Comparison of ENCODE assay signal across 14 mouse cellular contexts in the genomic region with DNA sequence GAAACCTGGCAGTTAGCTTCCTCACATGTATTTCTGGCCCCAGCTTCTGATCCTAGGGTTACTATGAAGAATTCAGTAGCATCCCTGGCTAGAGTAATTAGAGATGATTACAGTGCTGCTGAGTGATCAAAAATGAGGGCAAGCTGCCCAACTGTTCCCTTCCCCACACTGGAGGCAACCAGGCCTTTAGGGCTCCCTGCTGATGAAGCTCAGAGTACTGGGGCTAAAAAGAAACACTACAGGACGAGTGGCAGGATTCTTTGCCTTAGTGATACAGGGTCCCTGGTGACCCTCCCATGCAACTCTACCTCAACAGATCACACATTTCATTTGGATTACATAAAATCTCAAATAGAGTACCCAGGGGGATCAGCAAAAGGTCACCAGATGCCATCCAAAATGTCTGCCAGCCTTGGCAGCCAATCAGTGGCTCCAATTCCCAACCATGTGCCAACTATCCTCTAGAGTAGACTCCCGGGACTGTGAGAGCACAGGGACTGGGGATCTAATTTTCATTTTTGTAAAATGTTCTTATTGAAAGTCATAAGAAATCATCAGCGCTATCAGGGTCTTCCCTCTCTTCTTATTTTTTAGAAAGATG. TPM values are rescaled to one million over a fixed set of nuclear protein-coding genes. Genes with fewer than 3 reads are reported as not detected.
A peak's percentile ranks its signal among the peaks of the same experiment; 100 is the strongest.
DNase-seq lines count a peak whose midpoint lies in the region; ATAC-seq lines count a peak whose summit lies in the region.
"Had no signal": no experiment of that assay in that cellular context is flagged by ENCODE, and none has a peak within 500 bp of the region (broad histone marks: within the 10 kb centered on the region; RNA-seq: fewer than 3 reads in every experiment).

No protein-coding gene starts in this region.

- peak; percentile 7 to 14 for DNase-seq in layer of hippocampus, postnatal 14 days (ENCODE audit: low spot score in 2 of 2)
- DNase-seq in layer of hippocampus, adult 18-20 months (ENCODE audit: low spot score in 2 of 2) = no peak
- DNase-seq in cerebellum, adult 9-10 months = peak; percentile 63
- DNase-seq in gastrocnemius, postnatal 14 days = peak; percentile 56
- DNase-seq in ovary, postnatal 36 days (ENCODE audit: low spot score) = no peak
- no peak for DNase-seq in heart, postnatal 10 days
- DNase-seq in lung, postnatal 4 days = no peak
- DNase-seq: heart, adult 11 months; layer of hippocampus, adult 9-11 months; lung, postnatal 36 days had no signal

- intact Hi-C loops in gastrocnemius, postnatal 14 days (cut with DNase I; ENCODE audit: low total_unique reads) = no loop called here
- intact Hi-C loops in heart, postnatal 10 days (cut with DNase I) = no loop called here

- ATAC-seq in cerebellum, adult (ENCODE audit: insufficient number of reproducible peaks, low FRiP score, low TSS enrichment) = peak; percentile 87
- ATAC-seq: inflammation-experienced regulatory T-cells, adult 6 months; midbrain, embryonic 15.5 days had no signal

RNA-seq across cellular contexts. Expression of a gene that starts 11.9 kb away (rescaled TPM):
- total RNA-seq in layer of hippocampus, postnatal 14 days (2021) = under 1 TPM in 1 of 2 experiments, not detected in 1; 0.23 TPM
- under 1 TPM in 1 of 2 experiments, not detected in 1; 0.23 TPM for total RNA-seq in layer of hippocampus, adult 18-20 months (2021)
- not detected for total RNA-seq in gastrocnemius, postnatal 14 days (2021)
- total RNA-seq in heart, postnatal 10 days (2021) = not detected
- total RNA-seq: CH12.LX had no signal

Comparison
In these comparisons a context has a peak if more than half of its experiments do, and no peak if none do; other contexts are left out.
1. DNase-seq: peak in layer of hippocampus, postnatal 14 days (2 of 2), cerebellum, adult 9-10 months (single experiment) and gastrocnemius, postnatal 14 days (single experiment); none in layer of hippocampus, adult 18-20 months (0 of 2), ovary, postnatal 36 days (single experiment), heart, postnatal 10 days (0 of 2) and lung, postnatal 4 days (0 of 2).